Mouse (Mus musculus): ENCODE data around the gene Rassf4. TPM values are rescaled to one million over a fixed set of nuclear protein-coding genes. Genes with fewer than 3 reads are reported as not detected.

Rassf4 gene
- polyA plus RNA-seq (2015; fragmentation: Nextera tagmentation; extraction: Ambion mirVana), result 43.2 and 45.0 TPM in 2 replicates

GRCm38 (mm10) chr6:116673471-116674282 lies at the start of gene Rassf4:
Rassf4 (minus strand) TSS chr6:116673952.

GRCm38 (mm10) chr6:116716666-116717065 lies 42.9 kb upstream of the Rassf4 start, which contains the start of gene Tmem72:
Tmem72 (minus strand) TSS chr6:116716913.

GRCm38 (mm10) chr6:116650406-116650805 lies 23.3 kb downstream of the Rassf4 start, which contains the start of gene Depp1:
Depp1 (plus strand) TSS chr6:116650609.

GRCm38 (mm10) chr6:116628539-116629171 lies 45.1 kb downstream of the Rassf4 start, which contains the start of gene Zfp422:
Zfp422 (minus strand) TSS chr6:116628999.

GRCm38 (mm10) chr6:116584095-116584494 lies 89.7 kb downstream of the Rassf4 start, which contains the start of gene Olfr215:
Olfr215 (minus strand) TSS chr6:116584195.

Small RNA genes lying within 50 kb of the gene (microRNA-seq; reads per million reads assigned to microRNA genes)
- 0.87 reads per million for gene Mir7043

Other genes with a start within 250 kb of the Rassf4 start
- gene Alox5, start 212.8 kb downstream of the Rassf4 start, polyA plus RNA-seq (2015; fragmentation: Nextera tagmentation; extraction: Ambion mirVana), result 1.6 and 1.7 TPM in 2 replicates
- gene Olfr211, start 184.9 kb downstream of the Rassf4 start, polyA plus RNA-seq (2015; fragmentation: Nextera tagmentation; extraction: Ambion mirVana), result not detected in 2 replicates
- gene Olfr212, start 167.4 kb downstream of the Rassf4 start, polyA plus RNA-seq (2015; fragmentation: Nextera tagmentation; extraction: Ambion mirVana), result 0.17 TPM in 1 of 2 replicates, not detected in the other
- gene Olfr213, start 135.5 kb downstream of the Rassf4 start, polyA plus RNA-seq (2015; fragmentation: Nextera tagmentation; extraction: Ambion mirVana), result not detected in 2 replicates
- gene Gm5580, start 122.8 kb downstream of the Rassf4 start, polyA plus RNA-seq (2015; fragmentation: Nextera tagmentation; extraction: Ambion mirVana), result 0.34 and 0.35 TPM in 2 replicates
- not detected in 2 replicates for gene Olfr214, start 119.7 kb downstream of the Rassf4 start, polyA plus RNA-seq (2015; fragmentation: Nextera tagmentation; extraction: Ambion mirVana)
- gene Olfr215, start 89.8 kb downstream of the Rassf4 start, polyA plus RNA-seq (2015; fragmentation: Nextera tagmentation; extraction: Ambion mirVana), result not detected in 2 replicates
- 70.7 and 72.7 TPM in 2 replicates for gene Zfp422, start 45.0 kb downstream of the Rassf4 start, polyA plus RNA-seq (2015; fragmentation: Nextera tagmentation; extraction: Ambion mirVana)
- gene Depp1, start 23.3 kb downstream of the Rassf4 start, polyA plus RNA-seq (2015; fragmentation: Nextera tagmentation; extraction: Ambion mirVana), result 3.7 and 4.7 TPM in 2 replicates
- gene Tmem72, start 43.0 kb upstream of the Rassf4 start, polyA plus RNA-seq (2015; fragmentation: Nextera tagmentation; extraction: Ambion mirVana), result 0.03 and 0.89 TPM in 2 replicates

All from neural tube, postnatal 0 days (tissue).